Comparison of ENCODE assay signal across 18 mouse cellular contexts in the genomic region with DNA sequence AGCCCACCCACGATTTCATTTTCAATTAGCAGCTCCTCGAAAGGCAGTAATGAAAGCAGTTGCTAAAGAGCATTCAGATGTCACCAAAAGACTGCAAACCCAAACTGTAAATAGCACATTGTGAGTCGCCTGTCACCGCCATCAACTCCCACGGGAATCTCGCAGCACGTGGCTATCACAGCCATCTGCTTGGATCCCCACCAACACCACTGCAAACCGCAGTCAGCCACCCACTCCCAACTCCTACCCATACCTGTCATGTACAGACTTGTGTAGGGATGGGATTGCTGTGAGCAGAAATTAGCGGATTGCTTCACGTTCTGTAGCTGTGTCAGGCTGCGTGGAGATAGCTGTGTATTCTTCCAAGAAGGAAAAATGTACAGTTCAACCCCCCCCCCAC.
A peak's percentile ranks its signal among the peaks of the same experiment; 100 is the strongest.
DNase-seq lines count a peak whose midpoint lies in the region; ATAC-seq and TF ChIP-seq lines count a peak whose summit lies in the region.
"Had no signal": no experiment of that assay in that cellular context is flagged by ENCODE, and none has a peak within 500 bp of the region (broad histone marks: within the 10 kb centered on the region; RNA-seq: fewer than 3 reads in every experiment).

No protein-coding gene starts in this region.

- H3K36me3 ChIP-seq in intestine, postnatal 0 days (ENCODE audit: control insufficient read depth, insufficient read depth): no peaks in the 10 kb centered on the region
- H3K36me3 ChIP-seq: embryonic facial prominence, embryonic 15.5 days; hindbrain, embryonic 15.5 days; neural tube, embryonic 13.5 days had no signal

- H3K4me1 ChIP-seq in intestine, postnatal 0 days (replicated peaks; ENCODE audit: control insufficient read depth, insufficient read depth, low read length): no peaks in the 10 kb centered on the region

- H3K4me3 ChIP-seq in left cerebral cortex, adult 2 months: no peak overlapping the region
- H3K4me3 ChIP-seq in intestine, postnatal 0 days (ENCODE audit: low read depth, low read length): no peak overlapping the region
- H3K4me3 ChIP-seq: embryonic facial prominence, embryonic 15.5 days; hindbrain, embryonic 15.5 days; neural tube, embryonic 13.5 days had no signal

- no peak for TF ChIP-seq CTCF in left cerebral cortex, adult 2 months (IDR thresholded peaks at IDR 0.05)
- no peak for TF ChIP-seq CTCF in intestine, postnatal 0 days (IDR thresholded peaks at IDR 0.05; ENCODE audit: low read depth)

- H3K4me2 ChIP-seq in intestine, postnatal 0 days (replicated peaks; ENCODE audit: low read depth): no peak overlapping the region
- H3K4me2 ChIP-seq: embryonic facial prominence, embryonic 15.5 days; hindbrain, embryonic 15.5 days; midbrain, embryonic 11.5 days; neural tube, embryonic 13.5 days had no signal

- ATAC-seq in intestine, postnatal 0 days: no peak
- ATAC-seq: liver, postnatal 0 days; Patski had no signal

- intact Hi-C loops in left cerebral cortex, adult 2 months (cut with DNase I): loop anchor here (5.0 kb wide), 1 partner anchor 293 kb away; the partner anchor contains the start of gene Auts2

- DNase-seq in heart, postnatal 4 days: peak; percentile 9
- no peak for DNase-seq in heart, adult 9 months (ENCODE audit: low spot score in 2 of 2)
- DNase-seq in gonadal fat pad, adult 2 months (ENCODE audit: low read depth): peak; percentile 59
- DNase-seq in left cerebral cortex, adult 2 months (ENCODE audit: extremely low spot score in 1 of 2, low spot score in 2 of 2): peak; percentile 78 to 83
- DNase-seq in right cerebral cortex, postnatal 36 days (ENCODE audit: low spot score in 2 of 2): peak; percentile 86 to 88
- DNase-seq in lung, postnatal 10 days: no peak
- no peak for DNase-seq in kidney, adult 8-10 months
- DNase-seq: adrenal gland, postnatal 25 days; cerebellum, adult 9-11 months; heart, adult 18-20 months; liver, postnatal 0 days; thymus, postnatal 36 days had no signal

- H3K27ac ChIP-seq in left cerebral cortex, adult 2 months: no peak overlapping the region
- H3K27ac ChIP-seq in intestine, postnatal 0 days (ENCODE audit: low read depth, low read length): no peak overlapping the region
- H3K27ac ChIP-seq: embryonic facial prominence, embryonic 15.5 days; hindbrain, embryonic 15.5 days; neural tube, embryonic 13.5 days had no signal

- no peak overlapping the region for H3K9ac ChIP-seq in intestine, postnatal 0 days (ENCODE audit: low read depth, low read length)
- H3K9ac ChIP-seq: embryonic facial prominence, embryonic 15.5 days; hindbrain, embryonic 15.5 days; liver, postnatal 0 days; neural tube, embryonic 13.5 days had no signal

- H3K9me3 ChIP-seq in intestine, postnatal 0 days (ENCODE audit: control insufficient read depth): no peaks in the 10 kb centered on the region
- H3K9me3 ChIP-seq: embryonic facial prominence, embryonic 15.5 days; hindbrain, embryonic 15.5 days; neural tube, embryonic 13.5 days had no signal

- H3K27me3 ChIP-seq in intestine, postnatal 0 days (replicated peaks; ENCODE audit: control insufficient read depth, insufficient read depth, low read length): no peaks in the 10 kb centered on the region
- H3K27me3 ChIP-seq: embryonic facial prominence, embryonic 15.5 days; hindbrain, embryonic 15.5 days; neural tube, embryonic 13.5 days had no signal

- WGBS in intestine, postnatal 0 days: 87% methylated on average over 11 of the region's 11 CpGs

Comparison
In these comparisons a context has a peak if more than half of its experiments do, and no peak if none do; other contexts are left out.
1. DNase-seq: peak in heart, postnatal 4 days (single experiment), gonadal fat pad, adult 2 months (single experiment), left cerebral cortex, adult 2 months (2 of 2) and right cerebral cortex, postnatal 36 days (2 of 2); none in heart, adult 9 months (0 of 2), lung, postnatal 10 days (single experiment) and kidney, adult 8-10 months (0 of 2).